Mouse (Mus musculus) skeletal muscle tissue, adult 2 months (tissue): ENCODE measurements around the gene Bend4.
A peak's percentile ranks its signal among the peaks of the same experiment; 100 is the strongest.

Source experiments
- DNase-seq: peaks from one replicate; pipeline ENCODE4 v3.0.0-alpha.2; 2012; ENCODE audit warnings: low read depth, low spot score

The Bend4 gene

GRCm38 (mm10) chr5:67427443-67428360, at the start of gene Bend4:
Gene Bend4, minus strand, starts transcription at chr5:67428310.
- DNase-seq, result peak; percentile 10

- DNase-seq, result no peak
Observed at GRCm38 (mm10) chr5:67473723-67474122, 45.6 kb upstream of the Bend4 start.

- DNase-seq, result no peak
Observed at GRCm38 (mm10) chr5:67473094-67473493, 45.0 kb upstream of the Bend4 start.

GRCm38 (mm10) chr5:67466866-67467530, 38.9 kb upstream of the Bend4 start:
- no peak for DNase-seq

- DNase-seq, result no peak
Observed at GRCm38 (mm10) chr5:67464899-67465298, 36.8 kb upstream of the Bend4 start.

GRCm38 (mm10) chr5:67463636-67464035, 35.5 kb upstream of the Bend4 start:
- no peak for DNase-seq

GRCm38 (mm10) chr5:67462331-67462730, 34.2 kb upstream of the Bend4 start:
- no peak for DNase-seq

GRCm38 (mm10) chr5:67456841-67457240, 28.7 kb upstream of the Bend4 start:
- DNase-seq, result no peak

GRCm38 (mm10) chr5:67454282-67454681, 26.2 kb upstream of the Bend4 start:
- no peak for DNase-seq

- no peak for DNase-seq
Observed at GRCm38 (mm10) chr5:67449957-67450630, 22.0 kb upstream of the Bend4 start.

- no peak for DNase-seq
Observed at GRCm38 (mm10) chr5:67446526-67446925, 18.4 kb upstream of the Bend4 start.

- DNase-seq, result no peak
Observed at GRCm38 (mm10) chr5:67444217-67445050, 16.3 kb upstream of the Bend4 start.

- no peak for DNase-seq
Observed at GRCm38 (mm10) chr5:67442813-67443450, 14.8 kb upstream of the Bend4 start.

- DNase-seq, result no peak
Observed at GRCm38 (mm10) chr5:67440563-67440962, 12.5 kb upstream of the Bend4 start.

GRCm38 (mm10) chr5:67437403-67437802, 9.3 kb upstream of the Bend4 start:
- no peak for DNase-seq

- DNase-seq, result no peak
Observed at GRCm38 (mm10) chr5:67426478-67427442, 1.4 kb downstream of the Bend4 start.

GRCm38 (mm10) chr5:67426011-67426410, 2.1 kb downstream of the Bend4 start:
- no peak for DNase-seq

GRCm38 (mm10) chr5:67424636-67425035, 3.5 kb downstream of the Bend4 start:
- no peak for DNase-seq

- no peak for DNase-seq
Observed at GRCm38 (mm10) chr5:67423963-67424362, 4.1 kb downstream of the Bend4 start.

GRCm38 (mm10) chr5:67423326-67423725, 4.8 kb downstream of the Bend4 start:
- DNase-seq, result no peak
